In genomic region chr7:29430739-29431211, GRCm38 (mm10) we compare ENCODE assay signal across 12 mouse cellular contexts.
DNase-seq lines count a peak whose midpoint lies in the region; TF ChIP-seq lines count a peak whose summit lies in the region.
"Had no signal": no experiment of that assay in that cellular context is flagged by ENCODE, and none has a peak within 500 bp of the region (broad histone marks: within the 10 kb centered on the region; RNA-seq: fewer than 3 reads in every experiment).

No protein-coding gene starts in this region.

- peaks cover 12% of the 10 kb centered on the region; the same call in 1 of the 2 replicates for H3K36me3 ChIP-seq in E14TG2a.4 (ENCODE audit: insufficient read depth, low read length)
- H3K36me3 ChIP-seq: liver, embryonic 13.5 days; stomach, embryonic 15.5 days had no signal

- DNase-seq in kidney, postnatal 10 days = peak; percentile 74
- DNase-seq in kidney, adult 8-10 months = no peak
- DNase-seq in Muller cell, postnatal 12 days (ENCODE audit: inconsistent ontology term) = peak; percentile 80
- DNase-seq in lung, postnatal 4 days = peak; percentile 59 to 62
- DNase-seq in urinary bladder, postnatal 4 days (ENCODE audit: low spot score in 2 of 2) = no peak
- no peak for DNase-seq in cerebellum, postnatal 25 days
- DNase-seq: layer of hippocampus, adult 9-11 months; liver, embryonic 13.5 days had no signal

- H3K27me3 ChIP-seq in E14TG2a.4 (ENCODE audit: insufficient read depth, low read length) = no peaks in the 10 kb centered on the region
- H3K27me3 ChIP-seq: embryonic facial prominence, embryonic 13.5 days; liver, embryonic 13.5 days; stomach, embryonic 15.5 days had no signal

- peaks cover 61% of the 10 kb centered on the region for H3K4me1 ChIP-seq in E14TG2a.4 (replicated peaks; ENCODE audit: low read depth, low read length)

- no peak for TF ChIP-seq CTCF in E14TG2a.4 (conservative IDR thresholded peaks at IDR 0.05; ENCODE audit: low read length)

- peak overlapping the region; percentile 10 for H3K4me3 ChIP-seq in E14TG2a.4 (replicated peaks; ENCODE audit: low read length)
- H3K4me3 ChIP-seq: embryonic facial prominence, embryonic 13.5 days; liver, embryonic 13.5 days; myocyte; stomach, embryonic 15.5 days had no signal

- H3K9me3 ChIP-seq in E14TG2a.4 (ENCODE audit: low read length) = no peaks in the 10 kb centered on the region
- H3K9me3 ChIP-seq: embryonic facial prominence, embryonic 13.5 days; liver, embryonic 13.5 days; stomach, embryonic 15.5 days had no signal

Comparison
In these comparisons a context has a peak if more than half of its experiments do, and no peak if none do; other contexts are left out.
1. DNase-seq: peak in kidney, postnatal 10 days (single experiment), Muller cell, postnatal 12 days (single experiment) and lung, postnatal 4 days (2 of 2); none in kidney, adult 8-10 months (0 of 2), urinary bladder, postnatal 4 days (0 of 2) and cerebellum, postnatal 25 days (0 of 2).